ENCODE assay signal across 9 mouse cellular contexts in genomic region chr7:142398052-142398451, GRCm38 (mm10). TPM values are rescaled to one million over a fixed set of nuclear protein-coding genes. Genes with fewer than 3 reads are reported as not detected.
DNase-seq lines count a peak whose midpoint lies in the region; ATAC-seq and TF ChIP-seq lines count a peak whose summit lies in the region.
"Had no signal": no experiment of that assay in that cellular context is flagged by ENCODE, and none has a peak within 500 bp of the region (broad histone marks: within the 10 kb centered on the region; RNA-seq: fewer than 3 reads in every experiment).

No protein-coding gene starts in this region.

- ATAC-seq in intestine, embryonic 16.5 days = peak; percentile 19; the same call in 1 of the 2 replicates
- no peak for ATAC-seq in intestine, postnatal 0 days
- no peak for ATAC-seq in kidney, postnatal 0 days (replicated peaks; ENCODE audit: low FRiP score, low read depth)

- H3K36me3 ChIP-seq in intestine, embryonic 16.5 days (ENCODE audit: control insufficient read depth, insufficient read depth, low read length) = no peaks in the 10 kb centered on the region
- H3K36me3 ChIP-seq in intestine, postnatal 0 days (ENCODE audit: control insufficient read depth, insufficient read depth) = no peaks in the 10 kb centered on the region
- no peaks in the 10 kb centered on the region for H3K36me3 ChIP-seq in kidney, postnatal 0 days (ENCODE audit: insufficient read depth, low read length)
- H3K36me3 ChIP-seq: embryonic facial prominence, embryonic 15.5 days; G1E had no signal

- no peak overlapping the region for H3K9ac ChIP-seq in intestine, embryonic 16.5 days (ENCODE audit: low read depth, low read length)
- H3K9ac ChIP-seq in intestine, postnatal 0 days (ENCODE audit: low read depth, low read length) = no peak overlapping the region
- H3K9ac ChIP-seq in kidney, postnatal 0 days (ENCODE audit: low read depth, low read length) = no peak overlapping the region
- H3K9ac ChIP-seq: embryonic facial prominence, embryonic 15.5 days had no signal

- H3K4me1 ChIP-seq in intestine, embryonic 16.5 days (ENCODE audit: control insufficient read depth, insufficient read depth, low read length) = no peaks in the 10 kb centered on the region
- H3K4me1 ChIP-seq in intestine, postnatal 0 days (replicated peaks; ENCODE audit: control insufficient read depth, insufficient read depth, low read length) = no peaks in the 10 kb centered on the region
- no peaks in the 10 kb centered on the region for H3K4me1 ChIP-seq in kidney, postnatal 0 days (replicated peaks; ENCODE audit: insufficient read depth, low read length)
- H3K4me1 ChIP-seq: embryonic facial prominence, embryonic 15.5 days had no signal

- 56% methylated on average over 2 of the region's 2 CpGs for WGBS in intestine, embryonic 16.5 days
- whole genome bisulfite sequencing in intestine, postnatal 0 days = 47% methylated on average over 2 of the region's 2 CpGs
- 40% methylated on average over 2 of the region's 2 CpGs for WGBS in kidney, postnatal 0 days

- no peak for TF ChIP-seq CTCF in intestine, postnatal 0 days (IDR thresholded peaks at IDR 0.05; ENCODE audit: low read depth)
- TF ChIP-seq CTCF in kidney, postnatal 0 days (IDR thresholded peaks at IDR 0.05; ENCODE audit: low read depth) = no peak

- H3K9me3 ChIP-seq in intestine, embryonic 16.5 days (ENCODE audit: control insufficient read depth, low read length) = no peaks in the 10 kb centered on the region
- H3K9me3 ChIP-seq in intestine, postnatal 0 days (ENCODE audit: control insufficient read depth) = no peaks in the 10 kb centered on the region
- no peaks in the 10 kb centered on the region for H3K9me3 ChIP-seq in kidney, postnatal 0 days (replicated peaks; ENCODE audit: low read length)
- H3K9me3 ChIP-seq: embryonic facial prominence, embryonic 15.5 days; G1E had no signal

- DNase-seq in embryo, embryonic 11 days = peak; percentile 17
- peak; percentile 50 for DNase-seq in kidney, postnatal 0 days (ENCODE audit: low spot score)
- DNase-seq in mesoderm, embryonic 11.5 days (ENCODE audit: low read depth, low spot score) = peak; percentile 7
- DNase-seq in urinary bladder, adult 18-20 months (ENCODE audit: low spot score in 2 of 2) = no peak
- no peak for DNase-seq in testis, postnatal 10 days (ENCODE audit: low spot score)

- H3K27me3 ChIP-seq in intestine, embryonic 16.5 days (replicated peaks; ENCODE audit: control insufficient read depth, insufficient read depth, low read length) = no peaks in the 10 kb centered on the region
- no peaks in the 10 kb centered on the region for H3K27me3 ChIP-seq in intestine, postnatal 0 days (replicated peaks; ENCODE audit: control insufficient read depth, insufficient read depth, low read length)
- H3K27me3 ChIP-seq in kidney, postnatal 0 days (ENCODE audit: insufficient read depth, low read length) = no peaks in the 10 kb centered on the region
- H3K27me3 ChIP-seq: embryonic facial prominence, embryonic 15.5 days had no signal

- H3K27ac ChIP-seq in intestine, embryonic 16.5 days (ENCODE audit: low read length) = no peak overlapping the region
- H3K27ac ChIP-seq in intestine, postnatal 0 days (ENCODE audit: low read depth, low read length) = no peak overlapping the region
- no peak overlapping the region for H3K27ac ChIP-seq in kidney, postnatal 0 days
- H3K27ac ChIP-seq: embryonic facial prominence, embryonic 15.5 days had no signal

- H3K4me2 ChIP-seq in intestine, embryonic 16.5 days (ENCODE audit: low read depth, low read length) = no peak overlapping the region
- no peak overlapping the region for H3K4me2 ChIP-seq in intestine, postnatal 0 days (replicated peaks; ENCODE audit: low read depth)
- H3K4me2 ChIP-seq in kidney, postnatal 0 days (ENCODE audit: low read length) = no peak overlapping the region
- H3K4me2 ChIP-seq: embryonic facial prominence, embryonic 15.5 days had no signal

- no peak overlapping the region for H3K4me3 ChIP-seq in intestine, embryonic 16.5 days (ENCODE audit: low read length)
- H3K4me3 ChIP-seq in intestine, postnatal 0 days (ENCODE audit: low read depth, low read length) = no peak overlapping the region
- H3K4me3 ChIP-seq in kidney, postnatal 0 days (replicated peaks; ENCODE audit: low read depth, low read length) = no peak overlapping the region
- H3K4me3 ChIP-seq: embryonic facial prominence, embryonic 15.5 days had no signal

RNA-seq across cellular contexts. Expression of gene Ctsd, which starts 10.2 kb away (rescaled TPM):
- 395 and 444 TPM in 2 replicates for polyA plus RNA-seq in intestine, embryonic 16.5 days (2015; fragmentation: Nextera tagmentation; extraction: Ambion mirVana)
- 479 and 496 TPM in 2 replicates for polyA plus RNA-seq in intestine, postnatal 0 days (2015; fragmentation: Nextera tagmentation; extraction: Ambion mirVana)
- polyA plus RNA-seq in kidney, postnatal 0 days (2015; fragmentation: Nextera tagmentation; extraction: Ambion mirVana) = 575 and 586 TPM in 2 replicates

RNA-seq across cellular contexts. Expression of gene Gm49369, which starts 15.6 kb away (rescaled TPM):
- polyA plus RNA-seq in intestine, embryonic 16.5 days (2015; fragmentation: Nextera tagmentation; extraction: Ambion mirVana) = 0.43 and 2.3 TPM in 2 replicates
- polyA plus RNA-seq in intestine, postnatal 0 days (2015; fragmentation: Nextera tagmentation; extraction: Ambion mirVana) = not detected in 2 replicates
- polyA plus RNA-seq in kidney, postnatal 0 days (2015; fragmentation: Nextera tagmentation; extraction: Ambion mirVana) = not detected in 2 replicates
- polyA plus RNA-seq: embryonic facial prominence, embryonic 15.5 days had no signal

RNA-seq across cellular contexts. Expression of gene Ifitm10, which starts 24.5 kb away (rescaled TPM):
- polyA plus RNA-seq in intestine, embryonic 16.5 days (2015; fragmentation: Nextera tagmentation; extraction: Ambion mirVana) = 1.8 and 2.4 TPM in 2 replicates
- polyA plus RNA-seq in intestine, postnatal 0 days (2015; fragmentation: Nextera tagmentation; extraction: Ambion mirVana) = 1.5 and 1.6 TPM in 2 replicates
- 3.6 and 3.9 TPM in 2 replicates for polyA plus RNA-seq in kidney, postnatal 0 days (2015; fragmentation: Nextera tagmentation; extraction: Ambion mirVana)

RNA-seq across cellular contexts. Expression of gene Syt8, which starts 36.6 kb away (rescaled TPM):
- polyA plus RNA-seq in intestine, embryonic 16.5 days (2015; fragmentation: Nextera tagmentation; extraction: Ambion mirVana) = 8.8 and 10.4 TPM in 2 replicates
- 0.60 and 1.3 TPM in 2 replicates for polyA plus RNA-seq in intestine, postnatal 0 days (2015; fragmentation: Nextera tagmentation; extraction: Ambion mirVana)
- polyA plus RNA-seq in kidney, postnatal 0 days (2015; fragmentation: Nextera tagmentation; extraction: Ambion mirVana) = 2.5 and 4.8 TPM in 2 replicates
- polyA plus RNA-seq: G1E had no signal

RNA-seq across cellular contexts. Expression of gene Tnni2, which starts 43.6 kb away (rescaled TPM):
- polyA plus RNA-seq in intestine, embryonic 16.5 days (2015; fragmentation: Nextera tagmentation; extraction: Ambion mirVana) = 4.3 and 4.7 TPM in 2 replicates
- polyA plus RNA-seq in intestine, postnatal 0 days (2015; fragmentation: Nextera tagmentation; extraction: Ambion mirVana) = 1.9 and 2.4 TPM in 2 replicates
- polyA plus RNA-seq in kidney, postnatal 0 days (2015; fragmentation: Nextera tagmentation; extraction: Ambion mirVana) = 2.2 and 3.0 TPM in 2 replicates

Comparison
In these comparisons a context has a peak if more than half of its experiments do, and no peak if none do; other contexts are left out.
1. DNase-seq: peak in embryo, embryonic 11 days (single experiment), kidney, postnatal 0 days (single experiment) and mesoderm, embryonic 11.5 days (single experiment); none in urinary bladder, adult 18-20 months (0 of 2) and testis, postnatal 10 days (single experiment).